Mouse (Mus musculus): ENCODE measurements around the gene A530016L24Rik. TPM values are rescaled to one million over a fixed set of nuclear protein-coding genes. Genes with fewer than 3 reads are reported as not detected.
A peak's percentile ranks its signal among the peaks of the same experiment; 100 is the strongest.

Gene A530016L24Rik
- polyA plus RNA-seq (2012; rRNA removed), result 2.8 and 4.3 TPM in 2 replicates

GRCm38 (mm10) chr12:112489134-112489533, at the start of gene A530016L24Rik:
Gene A530016L24Rik (plus strand): TSS chr12:112489448.
- no peak for DNase-seq (ENCODE audit: low spot score)

- no peak for DNase-seq (ENCODE audit: low spot score)
Observed at GRCm38 (mm10) chr12:112439993-112440392, 49.3 kb upstream of the A530016L24Rik start.

GRCm38 (mm10) chr12:112449144-112449827, 40.0 kb upstream of the A530016L24Rik start:
- no peak for DNase-seq (ENCODE audit: low spot score)

DNA sequence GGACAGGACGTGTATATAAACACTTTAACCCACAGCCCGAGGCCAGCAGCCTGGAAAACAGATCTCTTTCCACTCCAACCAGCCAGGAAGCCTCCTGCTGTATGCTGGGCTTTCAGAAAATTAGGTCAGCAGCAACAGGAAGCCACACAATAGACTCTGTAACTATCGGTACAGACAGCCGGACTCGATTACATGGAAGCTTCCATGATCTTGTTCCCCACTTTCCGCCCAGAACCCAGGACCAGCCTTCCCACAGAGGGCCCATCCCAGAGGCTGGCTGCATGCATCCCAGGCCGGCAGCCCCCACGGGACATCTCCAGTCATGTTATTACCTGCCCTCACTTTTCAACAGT, 39.4 kb upstream of the A530016L24Rik start:
- no peak for DNase-seq (ENCODE audit: low spot score)

DNA sequence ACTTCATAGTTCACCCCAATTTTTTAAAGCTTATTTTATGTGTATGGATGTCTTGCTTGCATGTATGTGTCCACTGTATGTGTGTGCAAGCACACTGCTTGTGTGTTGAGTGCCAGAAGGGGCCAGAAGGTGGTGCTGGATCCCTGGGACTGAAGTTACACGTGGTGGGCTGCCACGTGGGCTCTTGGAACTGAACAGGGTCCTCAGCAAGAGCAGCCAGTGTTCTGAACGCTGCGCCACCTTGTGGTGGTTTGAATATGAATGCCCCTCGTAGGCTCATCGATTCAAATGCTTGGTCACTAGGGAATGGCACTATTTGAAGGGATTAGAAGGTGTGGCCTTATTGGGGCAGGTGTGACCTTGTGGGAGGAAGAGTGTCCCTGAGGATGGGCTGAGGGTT, 38.4 kb upstream of the A530016L24Rik start:
- DNase-seq (ENCODE audit: low spot score), result no peak

GRCm38 (mm10) chr12:112451381-112451780, 37.9 kb upstream of the A530016L24Rik start:
- no peak for DNase-seq (ENCODE audit: low spot score)

DNA sequence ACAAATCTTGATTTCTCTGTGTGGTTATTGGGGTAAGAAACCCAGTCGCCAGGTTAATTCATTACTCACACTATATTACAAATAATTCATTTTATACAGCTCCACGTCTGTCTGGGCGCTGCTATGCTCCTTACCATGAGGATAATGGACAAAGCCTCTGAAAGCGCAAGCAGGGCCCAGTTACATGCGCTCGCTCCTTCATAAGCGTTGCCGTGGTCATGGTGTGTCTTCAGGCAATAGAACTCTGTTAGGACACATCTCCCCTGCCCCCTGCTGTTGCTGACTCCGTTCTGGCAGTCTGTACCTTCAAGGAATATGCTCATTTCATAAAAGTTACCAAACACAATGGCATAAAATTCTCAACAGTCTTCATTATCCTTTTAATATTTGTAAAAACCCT, 37.4 kb upstream of the A530016L24Rik start:
- no peak for DNase-seq (ENCODE audit: low spot score)

DNA sequence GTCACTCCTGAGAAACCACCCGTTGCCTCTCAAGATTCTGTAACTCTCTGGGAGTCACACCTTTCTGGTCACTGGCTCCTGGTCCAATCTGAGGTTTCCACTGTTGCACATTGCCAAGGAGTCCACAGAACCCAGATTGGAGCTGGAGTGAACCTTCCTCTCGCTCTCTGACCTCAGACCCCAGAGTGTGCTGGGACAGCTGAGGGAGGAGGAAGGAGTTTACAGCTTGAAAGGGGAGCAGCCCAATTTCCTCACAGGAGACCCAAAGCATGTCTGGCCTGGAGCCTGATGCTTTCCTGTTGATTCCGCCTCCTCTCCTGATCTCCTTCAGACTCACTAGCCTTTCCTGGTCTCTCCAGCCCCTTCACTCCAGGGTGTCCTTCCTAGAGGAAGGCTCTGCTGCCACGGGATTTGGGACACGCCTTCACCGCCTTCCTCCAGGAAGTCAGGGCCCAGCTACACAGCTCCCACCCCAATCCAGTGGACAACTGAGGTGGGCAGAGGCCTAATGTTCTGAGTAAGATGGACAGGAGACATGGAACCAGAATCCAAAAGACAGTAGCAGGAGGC, 33.0 kb upstream of the A530016L24Rik start:
- no peak for DNase-seq (ENCODE audit: low spot score)

DNA sequence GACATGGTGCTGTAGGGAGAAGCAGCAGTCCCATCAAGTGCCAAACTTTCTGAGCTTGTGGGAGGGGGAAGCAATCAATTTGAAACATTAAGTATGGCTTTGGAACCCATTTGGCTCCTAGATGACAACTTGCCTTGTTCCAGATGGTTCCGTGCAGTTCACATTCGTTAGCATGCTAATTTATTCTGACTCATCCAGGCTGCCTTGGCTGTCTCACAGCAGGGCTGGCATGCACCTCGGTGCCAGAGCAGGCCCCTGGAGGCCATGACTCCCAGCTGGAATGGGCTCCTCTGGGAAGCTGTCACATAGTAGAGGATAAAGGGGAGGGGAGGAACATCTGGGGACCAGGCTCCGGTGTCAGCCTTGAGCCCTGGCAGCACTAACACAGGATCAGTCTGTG, 31.4 kb upstream of the A530016L24Rik start:
- no peak for DNase-seq (ENCODE audit: low spot score)

GRCm38 (mm10) chr12:112462423-112462822, 26.8 kb upstream of the A530016L24Rik start:
- DNase-seq (ENCODE audit: low spot score), result no peak

DNA sequence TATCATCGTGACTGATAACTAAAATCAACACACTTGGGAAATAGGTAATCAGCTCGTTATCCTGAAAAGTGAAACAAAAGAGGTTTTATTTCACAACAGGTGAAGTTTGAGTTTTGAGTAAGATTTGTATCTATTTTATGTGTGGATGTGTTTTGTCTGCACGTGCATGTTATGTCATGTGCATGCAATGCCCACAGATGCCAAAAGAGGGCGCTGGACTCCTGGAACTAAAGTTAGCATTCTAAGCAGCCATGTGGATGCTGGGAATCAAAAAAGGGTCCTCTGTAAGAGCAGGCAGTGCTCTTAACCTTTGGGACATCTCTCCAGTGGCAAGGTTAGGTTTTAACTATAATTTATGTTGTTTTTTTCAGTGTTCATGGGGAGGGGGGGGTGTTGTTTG, 26.0 kb upstream of the A530016L24Rik start:
- DNase-seq (ENCODE audit: low spot score), result no peak

DNA sequence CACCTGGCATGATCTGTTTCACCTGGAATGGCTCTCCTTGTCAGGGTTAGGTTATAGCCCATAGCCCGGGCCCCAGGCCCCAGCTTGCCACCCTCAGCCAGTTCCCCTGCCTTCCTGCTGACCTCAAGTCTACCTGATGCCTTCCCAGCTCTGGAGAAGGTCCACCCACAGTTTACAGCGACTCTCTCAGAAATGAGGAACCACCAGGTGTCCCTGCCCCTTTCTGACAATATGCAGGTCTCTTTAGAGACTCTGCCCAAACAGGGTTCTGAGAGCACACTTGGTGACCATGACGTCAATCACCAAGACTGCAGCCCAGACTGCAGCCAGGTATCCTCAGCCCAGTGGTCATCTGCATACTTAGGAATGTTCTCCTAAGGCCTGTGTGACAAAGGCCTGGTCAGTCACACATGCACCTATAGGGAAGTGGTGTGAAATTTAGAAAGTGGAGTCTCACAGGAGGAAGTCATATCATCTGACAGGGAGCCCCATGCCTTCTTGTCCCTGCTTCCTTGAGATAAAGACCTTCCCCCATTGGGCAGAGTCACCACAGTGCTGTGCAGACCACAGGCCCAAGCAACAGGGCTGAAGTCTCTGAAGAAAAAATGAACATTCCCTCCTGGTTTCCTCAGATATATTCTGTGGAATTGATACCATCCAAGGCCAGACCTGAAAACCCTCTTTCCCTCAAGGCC, 25.4 kb upstream of the A530016L24Rik start:
- DNase-seq (ENCODE audit: low spot score), result no peak

DNA sequence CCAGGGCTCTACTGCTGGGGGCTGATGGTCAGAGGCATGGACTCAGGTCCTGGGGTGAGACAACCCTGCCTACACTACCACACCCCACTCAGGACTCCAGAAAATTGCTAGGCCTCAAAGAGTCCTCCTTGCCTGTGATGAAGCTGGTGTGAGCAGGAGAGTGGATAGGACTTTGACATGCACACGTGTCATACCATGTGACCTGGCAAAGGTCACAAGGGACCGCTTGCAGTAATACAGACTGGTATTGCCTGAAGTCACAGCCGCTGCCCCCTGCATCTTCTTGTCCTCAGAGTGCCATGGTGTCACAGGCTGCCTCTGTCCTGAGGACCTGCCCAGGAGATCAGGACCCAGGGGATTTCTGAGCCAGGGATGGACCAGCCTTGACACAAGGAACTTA, 24.7 kb upstream of the A530016L24Rik start:
- no peak for DNase-seq (ENCODE audit: low spot score)

DNA sequence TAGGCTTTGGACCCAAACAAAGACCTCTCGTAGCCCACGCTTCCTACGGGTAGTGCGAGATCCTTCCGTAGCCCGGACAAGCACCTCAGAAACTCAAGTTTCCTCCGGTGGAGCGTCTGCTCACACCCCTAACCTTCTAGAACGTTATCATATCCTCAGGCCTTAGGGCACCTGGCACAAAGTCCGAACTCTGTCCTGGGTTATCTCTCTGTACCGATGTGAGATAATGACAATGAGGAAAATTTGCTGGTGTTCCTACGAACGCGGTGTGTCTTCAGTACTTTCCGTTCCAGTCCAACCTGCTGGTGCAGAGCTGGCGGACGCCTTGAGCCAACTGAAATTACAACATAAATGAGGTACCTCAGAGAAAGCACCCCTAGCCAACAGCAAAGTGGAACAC, 23.3 kb upstream of the A530016L24Rik start:
- no peak for DNase-seq (ENCODE audit: low spot score)

DNA sequence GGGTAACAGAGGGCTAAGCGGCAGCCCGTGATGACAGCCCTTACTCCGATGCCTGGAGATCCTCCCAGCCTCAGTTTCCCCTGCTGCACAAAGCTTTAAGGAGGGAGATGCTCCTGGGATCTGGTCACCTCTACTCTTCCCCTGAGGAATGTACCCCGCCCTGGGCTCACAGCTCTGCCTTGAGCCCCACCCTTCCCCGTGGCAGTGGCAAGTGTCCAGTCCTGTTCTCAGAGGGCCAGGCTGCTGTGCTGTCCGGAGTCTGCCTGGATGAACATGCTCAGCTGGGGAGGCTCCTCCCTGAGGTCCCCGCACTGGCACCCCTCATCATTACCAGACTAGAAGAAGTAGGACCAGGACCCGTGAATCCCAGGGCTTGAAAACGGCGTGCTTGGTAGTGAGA, 21.9 kb upstream of the A530016L24Rik start:
- no peak for DNase-seq (ENCODE audit: low spot score)

- DNase-seq (ENCODE audit: low spot score), result no peak
Observed at GRCm38 (mm10) chr12:112469393-112469792, 19.9 kb upstream of the A530016L24Rik start.

GRCm38 (mm10) chr12:112470216-112470615, 19.0 kb upstream of the A530016L24Rik start:
- DNase-seq (ENCODE audit: low spot score), result no peak

- peak; percentile 71 for DNase-seq (ENCODE audit: low spot score)
Observed at GRCm38 (mm10) chr12:112473777-112474176, 15.5 kb upstream of the A530016L24Rik start.

DNA sequence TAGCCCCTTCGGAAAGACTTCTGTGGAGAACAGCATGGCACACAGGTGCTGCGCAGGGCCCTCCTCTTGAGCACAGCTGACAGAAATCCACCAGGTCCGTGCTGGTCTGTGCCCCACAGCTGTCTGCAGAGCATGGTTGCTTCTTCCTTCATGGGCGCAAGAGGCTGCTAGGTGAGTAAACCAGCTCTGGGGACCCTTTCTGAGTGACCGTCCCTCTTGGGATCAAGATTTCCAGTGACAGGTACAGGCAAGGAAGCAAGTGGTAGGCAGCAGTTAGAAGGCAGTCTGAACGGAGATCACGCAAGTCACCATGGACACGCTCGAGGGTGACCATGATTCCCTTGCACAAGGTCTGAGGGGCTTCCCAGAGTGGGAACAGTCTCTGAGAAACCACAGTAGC, 287 bp downstream of the A530016L24Rik start:
- no peak for DNase-seq (ENCODE audit: low spot score)

DNA sequence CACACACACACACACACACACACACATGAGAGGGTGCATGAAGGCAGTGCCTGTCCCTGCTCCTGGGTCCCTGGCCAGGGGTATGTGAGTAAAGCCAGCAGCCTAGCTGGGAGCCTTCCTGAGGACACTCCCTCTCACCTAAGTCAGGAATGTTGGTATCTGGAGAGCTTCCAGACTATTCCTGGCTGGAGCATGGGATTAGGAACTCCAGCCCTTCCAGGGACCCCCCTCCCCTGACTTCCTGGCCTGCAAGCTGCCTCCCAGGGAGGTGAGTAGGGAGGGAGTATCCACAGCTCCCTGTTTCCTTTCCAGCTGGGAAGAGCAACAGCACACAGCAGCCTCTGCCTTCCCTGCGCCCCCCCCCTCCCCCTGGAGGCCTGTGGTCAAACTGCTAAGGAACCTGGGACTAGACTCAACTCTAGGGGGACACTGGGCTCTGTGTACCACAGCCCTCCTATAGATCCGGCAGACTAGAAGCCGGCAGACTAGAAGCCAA, 1.2 kb downstream of the A530016L24Rik start:
- no peak for DNase-seq (ENCODE audit: low spot score)

- no peak for DNase-seq (ENCODE audit: low spot score)
Observed at GRCm38 (mm10) chr12:112496136-112496535, 6.9 kb downstream of the A530016L24Rik start.

DNA sequence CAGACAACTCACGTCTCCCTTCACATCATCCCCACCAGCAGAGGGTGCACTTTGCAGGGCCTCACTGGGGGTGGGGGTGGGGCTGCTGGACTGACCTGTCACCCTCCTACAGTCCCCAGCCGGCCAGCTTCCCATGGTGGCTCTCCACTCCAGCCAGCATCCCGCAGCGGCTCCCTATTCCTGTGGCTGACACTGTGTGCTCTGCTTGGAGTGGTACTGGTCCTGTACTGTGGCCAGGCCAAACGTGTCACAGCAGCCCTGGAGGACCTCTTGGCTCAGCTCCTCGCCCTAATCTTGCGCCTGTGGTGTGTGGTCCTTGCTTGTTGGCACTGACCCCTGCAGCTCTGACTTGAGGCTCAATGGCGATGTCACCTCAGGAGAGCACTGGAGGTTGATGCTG, 8.5 kb downstream of the A530016L24Rik start:
- no peak for DNase-seq (ENCODE audit: low spot score)

GRCm38 (mm10) chr12:112498683-112499082, 9.4 kb downstream of the A530016L24Rik start:
- DNase-seq (ENCODE audit: low spot score), result no peak
